9 mouse cellular contexts compared by ENCODE assay signal in the genomic region with DNA sequence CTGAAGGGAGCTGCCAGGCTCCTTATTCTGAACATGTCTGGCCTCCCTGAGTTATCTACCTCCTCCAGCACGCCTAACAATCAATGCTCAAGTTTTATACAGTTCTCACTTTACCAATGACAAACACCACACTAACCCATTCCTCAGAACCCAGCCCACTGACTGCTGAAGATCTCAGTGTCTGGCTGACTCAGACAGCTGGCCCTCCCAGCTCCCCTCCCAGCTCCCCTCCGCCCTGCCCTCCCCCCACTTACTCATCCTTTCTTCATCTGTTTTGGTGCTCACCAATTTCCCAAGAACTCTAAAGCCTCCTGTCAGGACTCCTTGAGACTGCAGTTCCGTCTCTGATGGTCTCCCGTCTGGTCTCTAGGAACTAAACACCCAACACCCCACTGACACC.
DNase-seq lines count a peak whose midpoint lies in the region; ATAC-seq and TF ChIP-seq lines count a peak whose summit lies in the region.
"Had no signal": no experiment of that assay in that cellular context is flagged by ENCODE, and none has a peak within 500 bp of the region (broad histone marks: within the 10 kb centered on the region; RNA-seq: fewer than 3 reads in every experiment).

No protein-coding gene starts in this region.

- H3K9me3 ChIP-seq in heart, embryonic 14.5 days (ENCODE audit: control insufficient read depth, low read length), result no peaks in the 10 kb centered on the region
- no peaks in the 10 kb centered on the region for H3K9me3 ChIP-seq in G1E (replicated peaks)

- H3K4me1 ChIP-seq in heart, embryonic 14.5 days (ENCODE audit: control insufficient read depth in 2 of 2, insufficient read depth in 2 of 2, low read length in 2 of 2), result peaks cover 35 to 77% of the 10 kb centered on the region in 2 experiments
- H3K4me1 ChIP-seq in G1E (ENCODE audit: insufficient read depth, low read depth, low read length), result peaks cover 95% of the 10 kb centered on the region

- 41% methylated on average over 4 of the region's 4 CpGs for WGBS in heart, embryonic 14.5 days

- H3K27me3 ChIP-seq in heart, embryonic 14.5 days (ENCODE audit: control insufficient read depth, insufficient read depth, low read length), result no peaks in the 10 kb centered on the region
- H3K27me3 ChIP-seq in G1E (ENCODE audit: insufficient read depth, low read length), result no peaks in the 10 kb centered on the region

- no peaks in the 10 kb centered on the region for H3K36me3 ChIP-seq in heart, embryonic 14.5 days (ENCODE audit: control insufficient read depth, insufficient read depth, low read length)
- peaks cover 49% of the 10 kb centered on the region for H3K36me3 ChIP-seq in G1E (replicated peaks)

- no peak overlapping the region; the same call in 1 of the 2 replicates for H3K4me2 ChIP-seq in heart, embryonic 14.5 days (ENCODE audit: low read length)

- no peak overlapping the region for H3K9ac ChIP-seq in heart, embryonic 14.5 days (ENCODE audit: low read length)

- no peak overlapping the region for H3K4me3 ChIP-seq in heart, embryonic 14.5 days (ENCODE audit: control insufficient read depth in 1 of 2, insufficient read depth in 1 of 2, low read depth in 1 of 2, low read length in 2 of 2)
- H3K4me3 ChIP-seq in G1E (ENCODE audit: low read depth, low read length), result peak overlapping the region; percentile 22; the same call in 1 of the 2 replicates

- TF ChIP-seq CTCF in G1E (IDR thresholded peaks at IDR 0.05; ENCODE audit: low read depth, low read length), result no peak

- DNase-seq in heart, adult 8-10 months (ENCODE audit: low spot score), result no peak
- DNase-seq in 3T3-L1 (ENCODE audit: low read depth, low spot score) (peak; percentile 79), G1E (ENCODE audit: low spot score) (no peak), liver (peak; percentile 55)
- DNase-seq in cerebellum, adult 18-20 months, result no peak
- no peak for DNase-seq in right cerebral cortex, postnatal 14 days
- no peak for DNase-seq in kidney, postnatal 14 days
- DNase-seq: cerebellum, adult 11-12 months had no signal

- H3K27ac ChIP-seq in heart, embryonic 14.5 days (replicated peaks in 1 of 2; ENCODE audit: control insufficient read depth in 1 of 2, insufficient read depth in 1 of 2, low read depth in 2 of 2, low read length in 2 of 2), result peak overlapping the region; percentile 54 to 66; a peak in 2 of 4 replicates

- no peak for ATAC-seq in heart, embryonic 14.5 days (ENCODE audit: insufficient number of reproducible peaks, insufficient read depth, low FRiP score, low read depth)
- peak; percentile 67 for ATAC-seq in G1E (ENCODE audit: extremely low read depth, insufficient number of reproducible peaks, low FRiP score, poor library complexity, severe bottlenecking)

Comparison
In these comparisons a context has a peak if more than half of its experiments do, and no peak if none do; other contexts are left out.
1. DNase-seq: peak in 3T3-L1 (single experiment) and liver (single experiment); none in heart, adult 8-10 months (single experiment), G1E (single experiment), cerebellum, adult 18-20 months (0 of 2), right cerebral cortex, postnatal 14 days (single experiment) and kidney, postnatal 14 days (single experiment).